Mouse (Mus musculus): ENCODE measurements around the gene Pnliprp2. TPM values are rescaled to one million over a fixed set of nuclear protein-coding genes. Genes with fewer than 3 reads are reported as not detected.

Gene Pnliprp2
- polyA plus RNA-seq (2014; fragmentation: Nextera tagmentation; extraction: Ambion mirVana), result 1.1 and 3.0 TPM in 2 replicates

DNA sequence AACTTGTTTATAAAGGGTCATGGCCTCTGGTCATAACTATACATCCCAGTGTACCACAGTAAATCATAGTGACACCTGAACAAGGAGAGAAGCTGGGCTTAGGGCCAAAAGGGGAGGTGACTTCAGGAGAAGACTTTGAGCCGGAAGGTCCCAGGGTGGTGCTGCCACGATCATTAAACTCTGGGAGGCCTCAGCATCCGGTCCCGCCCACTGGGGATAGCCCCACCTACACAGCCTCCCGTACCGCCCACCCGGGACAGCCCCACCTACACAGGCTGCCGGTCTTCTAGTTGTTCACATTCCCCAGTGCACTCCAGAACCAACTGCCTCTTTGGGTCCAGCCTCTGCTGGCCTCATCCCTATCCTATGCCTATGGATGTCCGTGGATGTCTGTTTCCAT, at the start of gene Pnliprp2:
Pnliprp2 (plus strand) TSS at position 297 of the 400 bp plus-strand sequence.
- H3K9ac ChIP-seq (replicated peaks; ENCODE audit: low read depth, low read length), result no peak within 1 kb of the TSS
- H3K27ac ChIP-seq (ENCODE audit: low read length), result no peak within 1 kb of the TSS
- H3K9me3 ChIP-seq (ENCODE audit: control insufficient read depth, low read depth, low read length), result no peaks in the 10 kb centered on the region
- peak; percentile 81 for ATAC-seq (ENCODE audit: insufficient number of reproducible peaks, insufficient read depth, low FRiP score, low read depth)
- H3K36me3 ChIP-seq (ENCODE audit: control insufficient read depth, insufficient read depth, low read length), result no peaks in the 10 kb centered on the region
- H3K4me1 ChIP-seq (ENCODE audit: control insufficient read depth, insufficient read depth, low read length), result no peaks in the 10 kb centered on the region
- H3K4me3 ChIP-seq (ENCODE audit: low read depth, low read length), result no peak within 1 kb of the TSS
- no peaks in the 10 kb centered on the region for H3K27me3 ChIP-seq (ENCODE audit: control insufficient read depth, insufficient read depth, low read length)
- no peak within 1 kb of the TSS for H3K4me2 ChIP-seq (replicated peaks; ENCODE audit: low read depth, low read length)
- 31% methylated on average over 9 of the region's 9 CpGs for WGBS

DNA sequence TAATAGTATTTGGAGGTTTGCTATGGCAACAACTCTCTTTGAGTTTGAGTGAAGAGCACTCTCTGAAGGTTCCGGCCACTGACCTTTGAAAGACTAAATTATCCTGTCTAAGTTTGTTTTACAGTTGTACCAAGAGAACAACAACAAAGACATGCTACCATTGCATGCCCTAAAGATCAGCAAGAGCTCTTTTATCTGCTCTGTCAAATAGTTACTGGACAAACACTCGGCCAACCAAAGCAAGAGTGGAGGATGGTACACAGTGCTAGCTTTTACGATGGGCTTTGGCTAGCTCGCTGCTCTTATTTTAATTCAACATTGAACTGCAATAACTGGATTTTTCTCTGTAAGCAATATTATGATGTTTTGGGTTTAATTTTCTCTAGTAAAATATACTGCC, 41.6 kb upstream of the Pnliprp2 start:
- Histone ChIP-seq H3K36me3 (ENCODE audit: control insufficient read depth, insufficient read depth, low read length) (no peaks in the 10 kb centered on the region), H3K4me3 (ENCODE audit: low read depth, low read length) (no peak overlapping the region), H3K4me1 (ENCODE audit: control insufficient read depth, insufficient read depth, low read length) (no peaks in the 10 kb centered on the region), H3K9me3 (ENCODE audit: control insufficient read depth, low read depth, low read length) (no peaks in the 10 kb centered on the region), H3K4me2 (replicated peaks; ENCODE audit: low read depth, low read length) (no peak overlapping the region), H3K27ac (ENCODE audit: low read length) (no peak overlapping the region), H3K27me3 (ENCODE audit: control insufficient read depth, insufficient read depth, low read length) (no peaks in the 10 kb centered on the region), H3K9ac (replicated peaks; ENCODE audit: low read depth, low read length) (no peak overlapping the region)
- WGBS, result 73% methylated on average over 4 of the region's 4 CpGs
- no peak for ATAC-seq (ENCODE audit: insufficient number of reproducible peaks, insufficient read depth, low FRiP score, low read depth)

DNA sequence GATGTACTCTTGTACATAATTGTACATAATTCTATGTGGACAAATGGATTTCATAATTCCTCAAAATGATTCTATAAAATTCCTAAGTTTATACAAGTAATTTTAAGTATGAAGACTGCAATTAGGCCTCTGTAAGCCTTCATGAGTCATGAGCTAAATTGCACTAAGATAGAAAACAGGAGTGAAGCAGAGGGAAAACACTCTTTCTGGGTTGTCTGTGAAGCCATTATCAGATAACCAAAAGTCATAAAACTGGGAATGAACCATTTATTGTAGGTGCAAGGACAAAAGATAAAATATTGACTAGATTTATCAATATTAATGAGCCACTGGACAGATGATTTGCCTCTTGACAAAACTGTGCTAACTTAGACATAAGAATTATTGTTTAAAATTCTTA, 39.1 kb upstream of the Pnliprp2 start:
- Histone ChIP-seq H3K9ac (replicated peaks; ENCODE audit: low read depth, low read length) (no peak overlapping the region), H3K27ac (ENCODE audit: low read length) (no peak overlapping the region), H3K9me3 (ENCODE audit: control insufficient read depth, low read depth, low read length) (no peaks in the 10 kb centered on the region), H3K4me2 (replicated peaks; ENCODE audit: low read depth, low read length) (no peak overlapping the region), H3K4me1 (ENCODE audit: control insufficient read depth, insufficient read depth, low read length) (no peaks in the 10 kb centered on the region), H3K4me3 (ENCODE audit: low read depth, low read length) (no peak overlapping the region), H3K27me3 (ENCODE audit: control insufficient read depth, insufficient read depth, low read length) (no peaks in the 10 kb centered on the region), H3K36me3 (ENCODE audit: control insufficient read depth, insufficient read depth, low read length) (no peaks in the 10 kb centered on the region)
- ATAC-seq (ENCODE audit: insufficient number of reproducible peaks, insufficient read depth, low FRiP score, low read depth), result no peak

DNA sequence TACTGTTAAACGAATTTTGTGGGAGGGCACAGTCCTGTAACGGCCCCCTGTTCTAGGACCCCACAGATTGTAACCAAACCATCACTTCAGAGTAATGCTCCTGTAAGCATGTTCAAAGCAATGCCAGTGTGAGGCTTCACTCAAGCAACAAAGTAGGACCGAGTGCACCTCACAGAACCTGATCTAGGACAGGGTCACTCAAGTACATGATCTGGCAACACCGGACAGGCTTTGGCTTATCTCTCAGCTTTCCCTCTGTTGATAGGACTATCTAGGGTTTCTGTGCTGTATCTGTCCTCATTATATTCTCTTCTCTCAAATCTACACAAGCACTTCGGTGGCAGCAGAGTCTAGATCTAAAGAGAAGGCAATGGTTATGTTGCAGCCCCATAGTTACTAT, 33.0 kb upstream of the Pnliprp2 start:
- 74% methylated on average over 5 of the region's 5 CpGs for WGBS
- H3K9ac ChIP-seq (replicated peaks; ENCODE audit: low read depth, low read length), result no peak overlapping the region
- no peaks in the 10 kb centered on the region for H3K27me3 ChIP-seq (ENCODE audit: control insufficient read depth, insufficient read depth, low read length)
- H3K27ac ChIP-seq (ENCODE audit: low read length), result no peak overlapping the region
- H3K4me1 ChIP-seq (ENCODE audit: control insufficient read depth, insufficient read depth, low read length), result peaks cover 13% of the 10 kb centered on the region
- H3K9me3 ChIP-seq (ENCODE audit: control insufficient read depth, low read depth, low read length), result no peaks in the 10 kb centered on the region
- no peak overlapping the region for H3K4me2 ChIP-seq (replicated peaks; ENCODE audit: low read depth, low read length)
- ATAC-seq (ENCODE audit: insufficient number of reproducible peaks, insufficient read depth, low FRiP score, low read depth), result no peak
- H3K4me3 ChIP-seq (ENCODE audit: low read depth, low read length), result no peak overlapping the region
- H3K36me3 ChIP-seq (ENCODE audit: control insufficient read depth, insufficient read depth, low read length), result no peaks in the 10 kb centered on the region

DNA sequence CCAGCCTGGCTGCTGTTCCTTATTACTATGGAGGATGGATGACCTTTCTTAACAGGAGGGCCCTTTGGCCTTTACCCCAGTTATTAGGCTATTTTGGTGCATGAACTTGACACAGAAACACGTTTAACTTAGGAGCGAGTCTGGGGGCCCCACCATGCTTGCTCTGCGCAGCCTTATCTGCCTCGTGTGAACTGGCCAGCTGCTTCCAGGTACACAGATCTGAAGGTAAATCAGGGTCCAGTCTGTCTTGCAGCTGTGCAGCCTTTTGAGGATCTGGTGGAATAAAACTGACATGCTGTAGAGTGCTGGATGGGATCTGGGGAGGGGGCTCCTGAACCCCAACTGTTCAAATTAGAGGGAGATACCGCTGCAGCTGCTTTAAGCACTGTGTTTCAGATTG, 31.8 kb upstream of the Pnliprp2 start:
- peaks cover 13% of the 10 kb centered on the region for H3K4me1 ChIP-seq (ENCODE audit: control insufficient read depth, insufficient read depth, low read length)
- no peak overlapping the region for H3K9ac ChIP-seq (replicated peaks; ENCODE audit: low read depth, low read length)
- H3K4me2 ChIP-seq (replicated peaks; ENCODE audit: low read depth, low read length), result no peak overlapping the region
- H3K27me3 ChIP-seq (ENCODE audit: control insufficient read depth, insufficient read depth, low read length), result no peaks in the 10 kb centered on the region
- no peaks in the 10 kb centered on the region for H3K9me3 ChIP-seq (ENCODE audit: control insufficient read depth, low read depth, low read length)
- no peaks in the 10 kb centered on the region for H3K36me3 ChIP-seq (ENCODE audit: control insufficient read depth, insufficient read depth, low read length)
- no peak for ATAC-seq (ENCODE audit: insufficient number of reproducible peaks, insufficient read depth, low FRiP score, low read depth)
- no peak overlapping the region for H3K4me3 ChIP-seq (ENCODE audit: low read depth, low read length)
- peak overlapping the region; percentile 67; the same call in 1 of the 2 replicates for H3K27ac ChIP-seq (ENCODE audit: low read length)
- WGBS, result 56% methylated on average over 5 of the region's 5 CpGs

DNA sequence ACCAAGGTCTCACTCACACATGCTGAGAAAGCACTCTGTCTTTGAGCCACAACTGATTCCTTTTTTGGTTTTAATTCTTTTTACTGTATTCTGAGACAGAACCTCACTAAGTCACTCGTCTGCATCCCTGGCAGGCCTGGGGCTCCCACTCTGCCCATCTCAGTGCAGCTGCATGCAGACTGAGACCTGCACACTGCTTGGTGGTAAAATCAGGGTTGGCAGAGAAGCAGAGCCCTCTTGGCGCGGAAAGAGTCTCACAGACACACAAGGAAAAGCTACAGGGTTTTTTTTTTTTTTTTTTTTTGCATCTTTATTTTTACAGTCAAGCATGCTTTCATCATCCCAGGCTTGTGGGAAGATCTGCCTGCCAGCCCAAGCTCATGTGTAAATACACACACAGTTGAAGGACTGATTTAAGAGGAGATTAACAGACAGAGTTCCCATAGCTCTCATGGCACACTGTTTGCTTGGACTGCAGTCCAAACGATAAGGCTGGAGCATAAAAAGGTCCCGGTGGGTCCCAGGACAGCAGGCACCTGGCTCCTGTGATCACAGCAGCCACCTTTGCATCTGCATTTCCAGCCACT, 31.0 kb upstream of the Pnliprp2 start, which contains the start of gene Pnliprp1:
Pnliprp1 (plus strand) TSS at position 443 of the 587 bp plus-strand sequence.
- Histone ChIP-seq H3K4me1 (ENCODE audit: control insufficient read depth, insufficient read depth, low read length) (peaks cover 13% of the 10 kb centered on the region), H3K4me2 (replicated peaks; ENCODE audit: low read depth, low read length) (no peak within 1 kb of the TSS), H3K9me3 (ENCODE audit: control insufficient read depth, low read depth, low read length) (no peaks in the 10 kb centered on the region), H3K36me3 (ENCODE audit: control insufficient read depth, insufficient read depth, low read length) (no peaks in the 10 kb centered on the region), H3K27me3 (ENCODE audit: control insufficient read depth, insufficient read depth, low read length) (no peaks in the 10 kb centered on the region), H3K27ac (ENCODE audit: low read length) (peak within 1 kb of the TSS; percentile 67; the same call in 1 of the 2 replicates), H3K9ac (replicated peaks; ENCODE audit: low read depth, low read length) (no peak within 1 kb of the TSS), H3K4me3 (ENCODE audit: low read depth, low read length) (no peak within 1 kb of the TSS)
- WGBS, result 37% methylated on average over 5 of the region's 5 CpGs
- ATAC-seq (ENCODE audit: insufficient number of reproducible peaks, insufficient read depth, low FRiP score, low read depth), result no peak

DNA sequence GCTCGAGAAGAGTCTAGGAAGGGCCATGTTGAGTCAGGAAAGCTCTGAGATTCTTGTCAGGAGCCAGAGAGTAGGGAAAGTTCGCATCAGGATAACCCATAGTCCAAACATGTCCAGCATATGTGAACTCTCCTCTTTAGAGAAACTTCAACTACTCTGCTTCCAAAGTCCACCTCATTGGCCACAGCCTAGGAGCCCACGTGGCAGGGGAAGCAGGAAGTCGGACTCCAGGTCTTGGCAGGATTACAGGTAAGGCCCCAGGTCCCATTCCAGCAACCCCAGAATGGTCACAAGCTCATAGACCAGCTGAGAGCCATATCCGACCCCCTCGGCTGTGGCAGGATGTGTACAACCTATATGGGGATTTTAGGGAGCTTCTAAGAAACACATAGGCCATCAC, 26.3 kb upstream of the Pnliprp2 start:
- no peaks in the 10 kb centered on the region for H3K9me3 ChIP-seq (ENCODE audit: control insufficient read depth, low read depth, low read length)
- H3K9ac ChIP-seq (replicated peaks; ENCODE audit: low read depth, low read length), result no peak overlapping the region
- no peak for ATAC-seq (ENCODE audit: insufficient number of reproducible peaks, insufficient read depth, low FRiP score, low read depth)
- no peak overlapping the region for H3K27ac ChIP-seq (ENCODE audit: low read length)
- no peaks in the 10 kb centered on the region for H3K36me3 ChIP-seq (ENCODE audit: control insufficient read depth, insufficient read depth, low read length)
- no peaks in the 10 kb centered on the region for H3K27me3 ChIP-seq (ENCODE audit: control insufficient read depth, insufficient read depth, low read length)
- 80% methylated on average over 6 of the region's 6 CpGs for WGBS
- no peak overlapping the region for H3K4me2 ChIP-seq (replicated peaks; ENCODE audit: low read depth, low read length)
- peaks cover 7% of the 10 kb centered on the region for H3K4me1 ChIP-seq (ENCODE audit: control insufficient read depth, insufficient read depth, low read length)
- no peak overlapping the region for H3K4me3 ChIP-seq (ENCODE audit: low read depth, low read length)

DNA sequence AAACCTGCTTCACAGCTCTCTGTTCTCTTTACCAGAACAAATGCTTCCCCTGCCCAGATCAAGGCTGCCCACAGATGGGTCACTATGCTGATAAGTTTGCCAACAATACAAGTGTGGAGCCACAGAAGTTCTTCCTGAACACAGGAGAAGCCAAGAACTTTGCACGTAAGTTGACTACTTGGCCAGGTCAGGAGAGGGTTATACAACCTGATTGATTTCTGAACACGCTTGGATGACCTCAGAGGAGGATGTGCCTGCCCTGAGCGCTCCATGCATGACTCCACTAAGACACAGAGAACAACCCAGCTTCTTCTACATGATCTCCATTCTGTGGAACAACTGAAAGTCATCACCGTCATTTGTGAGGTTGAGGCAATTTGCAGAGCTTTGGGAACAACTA, 21.4 kb upstream of the Pnliprp2 start:
- Histone ChIP-seq H3K4me1 (ENCODE audit: control insufficient read depth, insufficient read depth, low read length) (no peaks in the 10 kb centered on the region), H3K4me3 (ENCODE audit: low read depth, low read length) (no peak overlapping the region), H3K9ac (replicated peaks; ENCODE audit: low read depth, low read length) (no peak overlapping the region), H3K27ac (ENCODE audit: low read length) (no peak overlapping the region), H3K27me3 (ENCODE audit: control insufficient read depth, insufficient read depth, low read length) (no peaks in the 10 kb centered on the region), H3K9me3 (ENCODE audit: control insufficient read depth, low read depth, low read length) (no peaks in the 10 kb centered on the region), H3K36me3 (ENCODE audit: control insufficient read depth, insufficient read depth, low read length) (no peaks in the 10 kb centered on the region), H3K4me2 (replicated peaks; ENCODE audit: low read depth, low read length) (no peak overlapping the region)
- ATAC-seq (ENCODE audit: insufficient number of reproducible peaks, insufficient read depth, low FRiP score, low read depth), result no peak
- 94% methylated on average over 4 of the region's 4 CpGs for WGBS

DNA sequence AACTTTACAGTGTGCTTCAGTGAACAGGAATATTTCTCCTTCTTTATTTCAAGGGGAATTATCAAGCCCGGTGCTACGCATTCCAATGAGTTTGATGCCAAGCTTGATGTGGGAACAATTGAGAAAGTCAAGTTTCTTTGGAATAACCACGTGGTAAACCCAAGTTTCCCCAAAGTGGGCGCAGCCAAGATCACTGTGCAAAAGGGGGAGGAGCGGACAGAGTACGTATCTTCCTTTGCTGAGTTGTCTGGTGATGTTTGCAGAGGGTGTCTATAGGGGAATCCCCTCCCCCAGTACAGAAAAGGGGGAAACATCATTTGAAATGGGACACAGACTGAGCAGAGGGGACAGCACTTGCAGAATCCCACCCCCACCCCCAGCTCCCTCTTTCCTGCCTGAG, 18.5 kb upstream of the Pnliprp2 start:
- H3K4me1 ChIP-seq (ENCODE audit: control insufficient read depth, insufficient read depth, low read length), result no peaks in the 10 kb centered on the region
- no peak for ATAC-seq (ENCODE audit: insufficient number of reproducible peaks, insufficient read depth, low FRiP score, low read depth)
- no peaks in the 10 kb centered on the region for H3K36me3 ChIP-seq (ENCODE audit: control insufficient read depth, insufficient read depth, low read length)
- no peak overlapping the region for H3K4me2 ChIP-seq (replicated peaks; ENCODE audit: low read depth, low read length)
- H3K9ac ChIP-seq (replicated peaks; ENCODE audit: low read depth, low read length), result no peak overlapping the region
- H3K4me3 ChIP-seq (ENCODE audit: low read depth, low read length), result no peak overlapping the region
- H3K9me3 ChIP-seq (ENCODE audit: control insufficient read depth, low read depth, low read length), result no peaks in the 10 kb centered on the region
- H3K27me3 ChIP-seq (ENCODE audit: control insufficient read depth, insufficient read depth, low read length), result no peaks in the 10 kb centered on the region
- 75% methylated on average over 6 of the region's 6 CpGs for WGBS
- H3K27ac ChIP-seq (ENCODE audit: low read length), result no peak overlapping the region
